Mouse (Mus musculus) ES-E14 (cell line): Measurements from ENCODE around the gene Gng7. TPM values are rescaled to one million over a fixed set of nuclear protein-coding genes. Genes with fewer than 3 reads are reported as not detected.

ENCODE experiments used
- DNase-seq: peaks from one replicate; pipeline ENCODE4 v3.0.0-alpha.2; 2013; ENCODE audit warnings: low read depth, low spot score
- H3K27ac ChIP-seq: 2 replicates; pipeline ENCODE4 v1.5.1; 2012; ENCODE audit warnings: low read depth, mild to moderate bottlenecking, low read length, moderate library complexity, mixed read lengths; ENCODE audit not compliant: poor library complexity, insufficient read depth, severe bottlenecking
- H3K36me3 ChIP-seq: 2 replicates; pipeline ENCODE4 v1.6.1; 2012; ENCODE audit warnings: mild to moderate bottlenecking, low read length, moderate library complexity, mixed read lengths; ENCODE audit not compliant: control insufficient read depth, poor library complexity, insufficient read depth, severe bottlenecking
- H3K4me1 ChIP-seq, 2 experiments: fragments of 150-350 bp in 1 of 2; sonication (generic) in 1 of 2; 2 replicates each; pipeline ENCODE4 v1.6.1; 2012; ENCODE audit warnings: low read length in 2 of 2, mild to moderate bottlenecking in 1 of 2, mixed read lengths in 1 of 2; ENCODE audit not compliant: control insufficient read depth in 2 of 2, insufficient read depth in 2 of 2, poor library complexity in 1 of 2
- H3K4me3 ChIP-seq, 2 experiments: fragments of 150-350 bp in 1 of 2; sonication (generic) in 1 of 2; 2 replicates each; pipeline ENCODE4 v1.5.1; 2012; ENCODE audit warnings: low read length in 2 of 2, low read depth in 1 of 2, mild to moderate bottlenecking in 1 of 2, mixed read lengths in 1 of 2; ENCODE audit not compliant: insufficient read depth in 1 of 2, poor library complexity in 1 of 2, severe bottlenecking in 1 of 2
- H3K9ac ChIP-seq: 2 replicates; pipeline ENCODE4 v1.6.1; 2012; ENCODE audit warnings: low read depth, mild to moderate bottlenecking, low read length, mixed read lengths; ENCODE audit not compliant: poor library complexity, insufficient read depth, severe bottlenecking
- H3K9me3 ChIP-seq: fragments of 150-350 bp; sonication (generic); 2 replicates; pipeline ENCODE4 v1.6.1; 2012; ENCODE audit warnings: low read depth, mild to moderate bottlenecking, low read length; ENCODE audit not compliant: control insufficient read depth, insufficient read depth
- CHD2 ChIP-seq: IDR thresholded peaks from 2 replicates; pipeline ENCODE4 v1.6.1; 2014; ENCODE audit warnings: mild to moderate bottlenecking, low read depth, low read length, inconsistent platforms
- HCFC1 ChIP-seq: IDR thresholded peaks from 2 replicates; pipeline ENCODE4 v1.6.1; 2012; ENCODE audit warnings: low read length, inconsistent platforms, borderline replicate concordance; ENCODE audit not compliant: insufficient read depth
- MAFK ChIP-seq: IDR thresholded peaks from 2 replicates; pipeline ENCODE4 v1.6.1; 2014; ENCODE audit warnings: mild to moderate bottlenecking, low read depth, low read length, inconsistent platforms; ENCODE audit not compliant: insufficient read depth
- ZC3H11A ChIP-seq: IDR thresholded peaks from 2 replicates; pipeline ENCODE4 v1.6.1; 2012; ENCODE audit warnings: low read depth, mild to moderate bottlenecking, inconsistent platforms, low read length, borderline replicate concordance
- ZNF384 ChIP-seq: IDR thresholded peaks from 2 replicates; pipeline ENCODE4 v1.6.1; 2012; ENCODE audit warnings: low read depth, low read length, inconsistent platforms
- in situ Hi-C, 2 experiments: fragments of 600-800 bp; cut with MboI; formaldehyde crosslinking; loops; one replicate each; pipeline ENCODE4 v1.15.1; 2025; ENCODE audit warnings: low sequenced_read_pairs in 2 of 2, inconsistent platforms in 1 of 2; ENCODE audit not compliant: unreplicated experiment in 2 of 2
- total RNA-seq: library from RNA; depleted of rRNA; stranded (reverse); fragments of 300-350 nt; gene quantifications from 2 replicates; pipeline ENCODE4 v1.2.3, GENCODE M21; 2012

Gene Gng7
- total RNA-seq, 1 experiment = 0.94 TPM

GRCm38 (mm10) chr10:80954415-80954814 lies 60.3 kb downstream of the Gng7 start:
- Histone ChIP-seq H3K4me1 (peaks cover 9 to 38% of the 10 kb centered on the region in 2 experiments), H3K4me3 (no peak overlapping the region), H3K9me3 (no peaks in the 10 kb centered on the region), H3K36me3 (no peaks in the 10 kb centered on the region), H3K9ac (no peak overlapping the region), H3K27ac (no peak overlapping the region)
- no peak for DNase-seq
- TF ChIP-seq ZNF384 = no peak
- in situ Hi-C loops = no loop called here

- in situ Hi-C loops = no loop called here
- Histone ChIP-seq H3K9ac (peak overlapping the region; percentile 23; the same call in 1 of the 2 replicates), H3K4me3 (peak overlapping the region in 1 of 2 experiments; percentile 9; a peak in 1 of 4 replicates), H3K9me3 (no peaks in the 10 kb centered on the region), H3K36me3 (no peaks in the 10 kb centered on the region), H3K4me1 (peaks cover 14 to 52% of the 10 kb centered on the region in 2 experiments), H3K27ac (no peak overlapping the region)
- TF ChIP-seq HCFC1 = no peak
- no peak for TF ChIP-seq ZNF384
- no peak for TF ChIP-seq MAFK
- no peak for TF ChIP-seq ZC3H11A
- TF ChIP-seq CHD2 = no peak
- no peak for DNase-seq
Measured at GRCm38 (mm10) chr10:80952449-80952848, 62.3 kb downstream of the Gng7 start.

DNA sequence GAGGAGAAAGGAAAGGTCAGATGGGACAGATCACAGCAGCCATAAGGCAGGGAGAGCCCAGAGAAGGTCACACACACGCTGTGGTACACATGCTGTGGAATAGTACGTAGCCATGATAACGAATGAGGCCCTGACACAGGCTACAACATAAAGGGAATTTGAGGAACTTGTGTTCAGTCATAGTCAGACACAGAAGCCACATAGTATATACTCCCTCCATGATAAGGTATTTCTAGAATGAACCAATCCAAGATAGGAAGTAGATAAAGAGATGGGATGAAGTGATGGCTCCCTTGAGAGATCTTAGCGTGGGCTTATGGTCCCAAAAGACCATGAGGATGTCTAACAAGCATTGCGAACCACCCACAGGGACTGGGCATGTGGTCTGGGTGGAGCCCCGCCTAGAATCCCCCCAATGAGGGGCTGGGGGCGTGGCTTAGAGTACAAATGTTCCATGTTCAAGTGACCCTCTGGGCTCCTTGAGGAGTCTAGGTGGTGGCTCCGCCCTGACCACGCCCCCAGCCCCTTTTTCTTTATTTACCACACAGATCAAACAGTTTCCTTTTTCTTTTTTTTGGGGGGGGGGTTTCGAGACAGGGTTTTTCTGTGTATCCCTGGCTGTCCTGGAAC lies 62.9 kb downstream of the Gng7 start:
- no peak overlapping the region; the same call in 1 of the 2 replicates for H3K9ac ChIP-seq
- no peaks in the 10 kb centered on the region for H3K9me3 ChIP-seq
- H3K27ac ChIP-seq = no peak overlapping the region
- in situ Hi-C loops = no loop called here
- H3K36me3 ChIP-seq = no peaks in the 10 kb centered on the region
- TF ChIP-seq MAFK (no peak), HCFC1 (no peak), ZNF384 (no peak), ZC3H11A (no peak), CHD2 (no peak)
- H3K4me3 ChIP-seq = no peak overlapping the region
- peak; percentile 58 for DNase-seq
- peaks cover 10 to 56% of the 10 kb centered on the region in 2 experiments for H3K4me1 ChIP-seq

- H3K4me1 ChIP-seq = peaks cover 8 to 62% of the 10 kb centered on the region in 2 experiments
- no peaks in the 10 kb centered on the region for H3K36me3 ChIP-seq
- no peak for TF ChIP-seq MAFK
- no peak for TF ChIP-seq ZC3H11A
- no peak for TF ChIP-seq ZNF384
- no peak for TF ChIP-seq CHD2
- in situ Hi-C loops = no loop called here
- DNase-seq = peak; percentile 60
- peak overlapping the region; percentile 46; the same call in 1 of the 2 replicates for H3K27ac ChIP-seq
- H3K9me3 ChIP-seq = no peaks in the 10 kb centered on the region
- peak overlapping the region in 1 of 2 experiments; percentile 12; a peak in 3 of 4 replicates for H3K4me3 ChIP-seq
- 0 out of 2 replicates have a peak overlapping the region, but pooled peaks have one; percentile 26 for H3K9ac ChIP-seq
Measured at GRCm38 (mm10) chr10:80950314-80950713, 64.4 kb downstream of the Gng7 start.

- H3K27ac ChIP-seq = peak overlapping the region; percentile 41; the same call in 1 of the 2 replicates
- in situ Hi-C loops = no loop called here
- no peaks in the 10 kb centered on the region for H3K36me3 ChIP-seq
- TF ChIP-seq CHD2 (no peak), ZC3H11A (no peak), MAFK (no peak), HCFC1 (no peak), ZNF384 (no peak)
- H3K9me3 ChIP-seq = no peaks in the 10 kb centered on the region
- H3K9ac ChIP-seq = peak overlapping the region; percentile 48; the same call in 1 of the 2 replicates
- no peak for DNase-seq
- peaks cover 6 to 54% of the 10 kb centered on the region in 2 experiments for H3K4me1 ChIP-seq
- peak overlapping the region; percentile 2; a peak in 3 of 4 replicates for H3K4me3 ChIP-seq
Measured at GRCm38 (mm10) chr10:80949081-80949480, 65.7 kb downstream of the Gng7 start.
